Mouse (Mus musculus): ENCODE measurements around the gene Eml1.

Gene Eml1

GRCm38 (mm10) chr12:108422495-108422857, 51.7 kb downstream of the Eml1 start:
- no peak for DNase-seq (ENCODE audit: low spot score in 2 of 2)

GRCm38 (mm10) chr12:108422858-108423631, 52.3 kb downstream of the Eml1 start:
- DNase-seq (ENCODE audit: low spot score in 2 of 2) = peak; percentile 14 to 33

- no peak for DNase-seq (ENCODE audit: low spot score in 2 of 2)
Observed at GRCm38 (mm10) chr12:108430964-108431363, 60.2 kb downstream of the Eml1 start.

GRCm38 (mm10) chr12:108431714-108432113, 61.0 kb downstream of the Eml1 start:
- no peak for DNase-seq (ENCODE audit: low spot score in 2 of 2)

GRCm38 (mm10) chr12:108432578-108432977, 61.8 kb downstream of the Eml1 start:
- no peak for DNase-seq (ENCODE audit: low spot score in 2 of 2)

- DNase-seq (ENCODE audit: low spot score in 2 of 2) = no peak
Observed at GRCm38 (mm10) chr12:108433030-108433429, 62.3 kb downstream of the Eml1 start.

- no peak for DNase-seq (ENCODE audit: low spot score in 2 of 2)
Observed at GRCm38 (mm10) chr12:108433498-108433897, 62.7 kb downstream of the Eml1 start.

GRCm38 (mm10) chr12:108435444-108436015, 64.8 kb downstream of the Eml1 start:
- DNase-seq (ENCODE audit: low spot score in 2 of 2) = no peak

GRCm38 (mm10) chr12:108436029-108436923, 65.5 kb downstream of the Eml1 start:
- DNase-seq (ENCODE audit: low spot score in 2 of 2) = no peak

- DNase-seq (ENCODE audit: low spot score in 2 of 2) = no peak
Observed at GRCm38 (mm10) chr12:108437446-108437845, 66.7 kb downstream of the Eml1 start.

GRCm38 (mm10) chr12:108443271-108443670, 72.5 kb downstream of the Eml1 start:
- DNase-seq (ENCODE audit: low spot score in 2 of 2) = no peak

GRCm38 (mm10) chr12:108443708-108444107, 73.0 kb downstream of the Eml1 start:
- no peak for DNase-seq (ENCODE audit: low spot score in 2 of 2)

- no peak for DNase-seq (ENCODE audit: low spot score in 2 of 2)
Observed at GRCm38 (mm10) chr12:108444166-108445115, 73.7 kb downstream of the Eml1 start.

- DNase-seq (ENCODE audit: low spot score in 2 of 2) = no peak
Observed at GRCm38 (mm10) chr12:108446721-108447120, 76.0 kb downstream of the Eml1 start.

- DNase-seq (ENCODE audit: low spot score in 2 of 2) = no peak
Observed at GRCm38 (mm10) chr12:108448396-108448795, 77.6 kb downstream of the Eml1 start.

GRCm38 (mm10) chr12:108449935-108450334, 79.2 kb downstream of the Eml1 start:
- peak in 1 of 2 experiments; percentile 2 for DNase-seq (ENCODE audit: low spot score in 2 of 2)

- no peak for DNase-seq (ENCODE audit: low spot score in 2 of 2)
Observed at GRCm38 (mm10) chr12:108450546-108450945, 79.8 kb downstream of the Eml1 start.

GRCm38 (mm10) chr12:108452151-108452874, 81.6 kb downstream of the Eml1 start:
- DNase-seq (ENCODE audit: low spot score in 2 of 2) = no peak

- DNase-seq (ENCODE audit: low spot score in 2 of 2) = peak in 1 of 2 experiments; percentile 2
Observed at GRCm38 (mm10) chr12:108453561-108454044, 82.8 kb downstream of the Eml1 start.

- no peak for DNase-seq (ENCODE audit: low spot score in 2 of 2)
Observed at GRCm38 (mm10) chr12:108455004-108455403, 84.2 kb downstream of the Eml1 start.

Measured in natural killer cell, adult 2 months (primary cell).